Mouse (Mus musculus): Measurements from ENCODE around the gene Mrps18b.

- TF ChIP-seq EP300 (optimal IDR thresholded peaks at IDR 0.05), result no peak
- no peak for TF ChIP-seq CTCF (IDR thresholded peaks at IDR 0.05; ENCODE audit: low read depth)
These were observed 49.8 kb downstream of the Mrps18b start for GRCm38 (mm10) chr17:35866281-35866831.

Data from stomach, postnatal 0 days (tissue).